ENCODE assay signal across 8 mouse cellular contexts in the genomic region with DNA sequence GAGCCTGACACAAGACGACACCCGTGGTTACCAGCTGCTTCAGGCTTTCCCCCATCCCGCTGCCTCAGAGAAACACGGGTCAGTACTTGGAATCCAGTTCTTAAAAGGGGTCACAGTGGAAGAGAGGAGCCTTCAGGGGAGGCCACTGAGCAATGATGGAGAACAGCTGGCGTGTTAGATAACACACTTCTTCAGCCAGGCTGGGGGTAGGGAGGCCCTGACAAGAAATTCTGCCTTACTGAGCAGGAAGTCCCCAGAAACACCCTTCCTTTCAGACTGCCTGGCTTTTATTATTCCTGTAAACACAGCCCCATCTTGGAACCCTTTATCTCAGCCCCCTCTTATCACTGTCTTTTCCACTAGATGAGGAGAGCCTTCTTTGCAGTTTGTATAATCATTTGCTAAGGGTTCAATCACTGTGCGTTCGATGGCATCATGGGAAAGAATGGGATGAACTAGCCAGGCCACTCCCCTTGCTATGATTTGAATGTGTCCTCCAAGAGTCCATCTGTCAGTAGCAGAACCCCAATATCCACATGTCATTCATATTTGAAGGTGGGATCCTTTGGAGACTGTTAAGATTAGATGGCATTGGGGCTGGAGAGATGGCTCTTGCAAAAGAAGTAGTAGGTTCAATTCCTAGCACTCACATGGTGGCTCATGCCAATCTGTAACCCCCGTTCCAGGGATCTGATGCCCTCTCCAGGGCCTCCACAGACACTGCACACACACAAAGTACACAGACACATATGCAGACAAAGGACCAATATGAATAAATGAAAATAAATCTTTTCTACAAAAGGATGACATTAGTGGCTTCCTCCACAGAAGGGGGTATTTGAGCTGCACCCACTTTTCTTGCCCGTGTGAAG. TPM values are rescaled to one million over a fixed set of nuclear protein-coding genes. Genes with fewer than 3 reads are reported as not detected.
DNase-seq lines count a peak whose midpoint lies in the region; ATAC-seq lines count a peak whose summit lies in the region.

No protein-coding gene starts in this region.

- no peak overlapping the region for H3K4me2 ChIP-seq in heart, embryonic 14.5 days (ENCODE audit: low read length)

- H3K36me3 ChIP-seq in heart, embryonic 14.5 days (ENCODE audit: control insufficient read depth, insufficient read depth, low read length): no peaks in the 10 kb centered on the region

- peaks cover 3 to 6% of the 10 kb centered on the region in 2 experiments; a peak in 3 of 4 replicates for H3K4me1 ChIP-seq in heart, embryonic 14.5 days (ENCODE audit: control insufficient read depth in 2 of 2, insufficient read depth in 2 of 2, low read length in 2 of 2)

- peak; percentile 86 for ATAC-seq in heart, embryonic 14.5 days (ENCODE audit: insufficient number of reproducible peaks, insufficient read depth, low FRiP score, low read depth)

- H3K9ac ChIP-seq in heart, embryonic 14.5 days (ENCODE audit: low read length): no peak overlapping the region

- H3K4me3 ChIP-seq in heart, embryonic 14.5 days (ENCODE audit: control insufficient read depth in 1 of 2, insufficient read depth in 1 of 2, low read depth in 1 of 2, low read length in 2 of 2): no peak overlapping the region

- peak overlapping the region; percentile 46 to 65 for H3K27ac ChIP-seq in heart, embryonic 14.5 days (replicated peaks in 1 of 2; ENCODE audit: control insufficient read depth in 1 of 2, insufficient read depth in 1 of 2, low read depth in 2 of 2, low read length in 2 of 2)

- DNase-seq in ovary, adult 18-20 months (ENCODE audit: low spot score): peak; percentile 47
- DNase-seq in ovary, postnatal 10 days (ENCODE audit: low spot score): no peak
- peak; percentile 72 to 80 for DNase-seq in kidney, postnatal 4 days
- DNase-seq in spleen, postnatal 36 days (ENCODE audit: low spot score in 2 of 2): peak; percentile 63 to 76
- DNase-seq in thymus, postnatal 36 days: no peak
- no peak for DNase-seq in right cerebral cortex, adult 18-20 months
- DNase-seq in layer of hippocampus, adult 18-20 months (ENCODE audit: low spot score in 2 of 2): no peak

- no peaks in the 10 kb centered on the region for H3K27me3 ChIP-seq in heart, embryonic 14.5 days (ENCODE audit: control insufficient read depth, insufficient read depth, low read length)

- WGBS in heart, embryonic 14.5 days: 26% methylated on average over 9 of the region's 9 CpGs

- H3K9me3 ChIP-seq in heart, embryonic 14.5 days (ENCODE audit: control insufficient read depth, low read length): no peaks in the 10 kb centered on the region

RNA-seq across cellular contexts. Expression of a gene that starts 12.4 kb away (rescaled TPM):
- polyA plus RNA-seq in heart, embryonic 14.5 days (2014; fragmentation: Nextera tagmentation; extraction: Ambion mirVana): 6.0 and 6.9 TPM in 2 replicates
- total RNA-seq in layer of hippocampus, adult 18-20 months (2021): 10 to 100 TPM; 34.8 to 38.2 TPM

Comparison
In these comparisons a context has a peak if more than half of its experiments do, and no peak if none do; other contexts are left out.
1. DNase-seq: peak in ovary, adult 18-20 months (single experiment), kidney, postnatal 4 days (2 of 2) and spleen, postnatal 36 days (2 of 2); none in ovary, postnatal 10 days (single experiment), thymus, postnatal 36 days (0 of 2), right cerebral cortex, adult 18-20 months (single experiment) and layer of hippocampus, adult 18-20 months (0 of 2).